Mouse (Mus musculus): Measurements from ENCODE around the gene Hdac4. TPM values are rescaled to one million over a fixed set of nuclear protein-coding genes. Genes with fewer than 3 reads are reported as not detected.

Gene Hdac4
- polyA plus RNA-seq, 1 experiment from 2014 or later = 16.3 TPM

DNA sequence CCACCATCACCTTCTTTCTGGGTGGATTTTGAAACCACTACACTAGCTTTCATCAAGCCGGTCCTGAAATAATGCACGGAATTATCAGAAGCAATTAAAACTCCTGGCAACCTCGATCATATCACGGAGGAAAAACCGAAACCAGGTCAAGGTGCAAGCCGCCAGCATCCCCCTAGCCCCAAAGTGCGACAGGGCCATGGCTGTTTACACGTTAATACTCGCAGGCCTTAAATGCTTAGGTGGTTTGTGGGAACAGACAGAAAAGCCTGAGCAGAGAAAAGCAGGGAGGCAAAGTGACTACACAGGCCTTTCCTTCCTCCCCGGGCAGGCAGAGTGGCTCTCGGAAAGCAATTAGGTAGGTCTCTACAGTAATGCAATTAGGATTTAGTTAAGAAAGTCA, 16.4 kb downstream of the Hdac4 start:
- Histone ChIP-seq H3K9ac (replicated peaks; ENCODE audit: low read depth) (peak overlapping the region; percentile 77), H3K36me3 (ENCODE audit: insufficient read depth, low read length) (no peaks in the 10 kb centered on the region), H3K4me1 (ENCODE audit: insufficient read depth, low read depth, low read length) (peaks cover 14% of the 10 kb centered on the region; the same call in 1 of the 2 replicates), H3K4me3 (ENCODE audit: low read depth, low read length) (peak overlapping the region; percentile 77), H3K27me3 (replicated peaks; ENCODE audit: insufficient read depth, low read length) (no peaks in the 10 kb centered on the region), H3K9me3 (ENCODE audit: low read length) (no peaks in the 10 kb centered on the region), H3K27ac (ENCODE audit: low read length) (peak overlapping the region; percentile 94; the same call in 1 of the 2 replicates), H3K4me2 (replicated peaks; ENCODE audit: low read depth, low read length) (peak overlapping the region; percentile 78)
- WGBS = 8% methylated on average over 11 of the region's 11 CpGs
- ATAC-seq = no peak
- DNase-seq (ENCODE audit: low spot score) = no peak
- TF ChIP-seq CTCF (IDR thresholded peaks at IDR 0.05) = no peak

DNA sequence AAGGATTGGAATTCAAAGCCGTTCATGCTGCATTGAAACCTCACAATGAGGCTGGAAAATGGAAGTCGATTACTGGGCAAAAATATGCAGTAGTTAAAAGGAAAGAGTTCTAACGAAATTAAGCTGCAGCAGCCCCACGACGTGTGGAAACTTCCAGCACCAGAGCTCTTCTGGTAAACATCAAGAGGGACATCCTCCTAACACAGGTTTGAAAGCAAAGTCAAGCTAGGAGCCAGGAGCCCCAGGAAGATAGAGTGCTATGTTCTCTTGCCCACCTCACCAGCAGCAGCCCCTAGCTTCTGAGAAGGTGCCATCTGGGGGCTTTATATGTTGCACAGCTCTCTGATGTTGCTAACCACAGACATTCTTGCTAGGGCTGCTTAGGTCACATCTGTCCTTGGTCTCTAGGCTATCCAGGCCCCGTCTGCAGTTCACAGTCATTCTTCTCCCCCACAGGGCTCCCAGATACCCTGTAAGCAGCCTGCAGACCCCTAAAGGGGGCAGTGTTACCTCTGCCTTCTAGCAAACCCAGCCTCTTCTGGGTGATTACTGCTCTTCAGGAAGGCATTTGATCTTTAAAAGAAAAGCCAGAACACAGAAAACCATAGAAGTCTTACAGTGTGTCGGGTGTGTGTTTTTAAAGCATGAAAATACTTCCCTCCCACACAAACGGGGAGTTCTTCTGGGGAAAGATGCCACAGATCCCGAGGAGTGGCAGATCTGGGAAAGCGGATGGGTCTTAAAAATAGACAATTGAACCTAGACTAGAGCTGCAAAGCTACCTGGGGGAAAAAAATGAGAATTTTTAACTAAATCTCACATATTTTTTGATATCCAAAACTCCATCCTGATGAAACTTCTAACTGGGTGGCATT, 17.2 kb downstream of the Hdac4 start:
- DNase-seq (ENCODE audit: low spot score) = peak; percentile 17
- no peak for ATAC-seq
- peaks cover 15% of the 10 kb centered on the region; the same call in 1 of the 2 replicates for H3K4me1 ChIP-seq (ENCODE audit: insufficient read depth, low read depth, low read length)

DNA sequence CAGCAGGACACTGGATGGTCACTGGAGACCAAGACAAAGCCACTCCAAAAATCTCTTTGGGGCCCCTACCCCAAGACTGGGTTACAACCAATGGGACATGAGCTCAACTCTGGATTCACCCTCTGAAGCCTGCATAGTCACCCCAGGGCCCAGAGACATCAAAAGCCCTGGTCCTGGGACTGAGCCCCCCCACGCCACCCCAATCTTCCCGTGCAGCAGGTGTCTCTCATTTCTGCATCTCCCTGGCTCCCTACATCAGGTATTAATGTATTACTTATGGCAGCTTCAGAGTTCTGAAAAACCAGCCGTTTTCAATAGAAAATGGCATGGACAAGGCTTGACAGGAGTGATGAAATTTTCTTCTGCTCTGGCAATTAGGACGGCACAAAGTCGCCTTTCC, 17.9 kb downstream of the Hdac4 start:
- Histone ChIP-seq H3K4me2 (replicated peaks; ENCODE audit: low read depth, low read length) (no peak overlapping the region), H3K9ac (replicated peaks; ENCODE audit: low read depth) (no peak overlapping the region), H3K36me3 (ENCODE audit: insufficient read depth, low read length) (no peaks in the 10 kb centered on the region), H3K9me3 (ENCODE audit: low read length) (no peaks in the 10 kb centered on the region), H3K27me3 (replicated peaks; ENCODE audit: insufficient read depth, low read length) (no peaks in the 10 kb centered on the region), H3K4me1 (ENCODE audit: insufficient read depth, low read depth, low read length) (peaks cover 15% of the 10 kb centered on the region; the same call in 1 of the 2 replicates), H3K27ac (ENCODE audit: low read length) (no peak overlapping the region), H3K4me3 (ENCODE audit: low read depth, low read length) (no peak overlapping the region)
- DNase-seq (ENCODE audit: low spot score) (no peak), ATAC-seq (no peak)
- TF ChIP-seq EP300 (IDR thresholded peaks at IDR 0.05) = no peak
- TF ChIP-seq CTCF (IDR thresholded peaks at IDR 0.05) = no peak
- WGBS = 70% methylated on average over 5 of the region's 5 CpGs

More for the DNA sequence above, 17.2 kb downstream of the Hdac4 start:
- Histone ChIP-seq H3K4me3 (ENCODE audit: low read depth, low read length) (no peak overlapping the region), H3K9ac (replicated peaks; ENCODE audit: low read depth) (no peak overlapping the region), H3K27ac (ENCODE audit: low read length) (no peak overlapping the region), H3K27me3 (replicated peaks; ENCODE audit: insufficient read depth, low read length) (no peaks in the 10 kb centered on the region), H3K4me2 (replicated peaks; ENCODE audit: low read depth, low read length) (peak overlapping the region; percentile 78; the same call in 1 of the 2 replicates), H3K36me3 (ENCODE audit: insufficient read depth, low read length) (no peaks in the 10 kb centered on the region), H3K9me3 (ENCODE audit: low read length) (no peaks in the 10 kb centered on the region)
- TF ChIP-seq EP300 (IDR thresholded peaks at IDR 0.05) (no peak), CTCF (IDR thresholded peaks at IDR 0.05) (peak; percentile 38)
- 51% methylated on average over 10 of the region's 10 CpGs for WGBS

DNA sequence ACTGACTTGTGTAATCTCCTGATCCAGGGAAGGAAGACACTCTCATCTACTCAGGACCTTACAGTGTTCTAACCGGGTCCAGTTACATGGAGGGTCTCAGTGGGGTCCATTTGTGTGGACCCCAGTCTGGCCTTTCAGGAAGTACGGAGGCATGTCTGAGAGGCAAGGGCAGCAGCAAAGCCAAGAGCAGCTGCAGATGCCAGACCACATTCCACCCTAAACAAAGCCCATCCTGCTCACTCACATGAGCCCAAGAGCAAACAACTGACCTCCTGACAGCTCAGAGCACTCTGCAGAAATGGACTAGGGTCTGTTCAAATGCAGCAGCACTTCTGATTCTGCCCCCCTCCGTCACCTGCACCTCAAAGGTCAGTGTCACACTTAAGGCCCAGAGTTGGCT, 18.3 kb downstream of the Hdac4 start:
- Histone ChIP-seq H3K36me3 (ENCODE audit: insufficient read depth, low read length) (no peaks in the 10 kb centered on the region), H3K27ac (ENCODE audit: low read length) (no peak overlapping the region), H3K27me3 (replicated peaks; ENCODE audit: insufficient read depth, low read length) (no peaks in the 10 kb centered on the region)

DNA sequence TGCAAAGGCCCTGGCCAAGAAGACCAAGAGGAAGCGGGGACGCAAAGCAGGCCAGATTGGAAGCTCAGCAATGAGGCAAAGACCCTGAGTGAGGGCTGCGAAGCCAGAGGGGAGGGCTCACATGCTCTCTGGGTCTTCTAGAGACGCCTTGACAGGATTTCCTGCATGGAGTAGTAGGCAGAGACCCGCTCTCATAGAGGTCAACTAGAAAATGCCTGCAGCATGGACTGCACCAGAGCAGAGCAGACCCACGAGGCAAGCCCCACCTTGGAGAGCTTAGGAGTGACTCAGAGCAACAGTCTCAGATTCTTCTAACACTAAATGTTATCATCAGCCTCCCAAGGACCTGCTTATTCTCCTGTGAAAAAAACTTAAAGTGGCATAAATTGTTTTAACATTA, 20.2 kb downstream of the Hdac4 start:
- Histone ChIP-seq H3K27me3 (replicated peaks; ENCODE audit: insufficient read depth, low read length) (no peaks in the 10 kb centered on the region), H3K4me3 (ENCODE audit: low read depth, low read length) (no peak overlapping the region), H3K4me1 (ENCODE audit: insufficient read depth, low read depth, low read length) (peaks cover 15% of the 10 kb centered on the region; the same call in 1 of the 2 replicates), H3K36me3 (ENCODE audit: insufficient read depth, low read length) (no peaks in the 10 kb centered on the region), H3K9ac (replicated peaks; ENCODE audit: low read depth) (no peak overlapping the region), H3K4me2 (replicated peaks; ENCODE audit: low read depth, low read length) (no peak overlapping the region), H3K27ac (ENCODE audit: low read length) (no peak overlapping the region), H3K9me3 (ENCODE audit: low read length) (no peaks in the 10 kb centered on the region)
- WGBS = 75% methylated on average over 6 of the region's 6 CpGs
- TF ChIP-seq EP300 (IDR thresholded peaks at IDR 0.05) = no peak
- no peak for TF ChIP-seq CTCF (IDR thresholded peaks at IDR 0.05)
- DNase-seq (ENCODE audit: low spot score) (no peak), ATAC-seq (no peak)

More for the DNA sequence above, 18.3 kb downstream of the Hdac4 start:
- DNase-seq (ENCODE audit: low spot score) (no peak), ATAC-seq (no peak)
- WGBS = 75% methylated on average over 3 of the region's 3 CpGs
- TF ChIP-seq EP300 (IDR thresholded peaks at IDR 0.05) = no peak
- H3K4me2 ChIP-seq (replicated peaks; ENCODE audit: low read depth, low read length) = no peak overlapping the region
- H3K9ac ChIP-seq (replicated peaks; ENCODE audit: low read depth) = no peak overlapping the region
- peaks cover 15% of the 10 kb centered on the region; the same call in 1 of the 2 replicates for H3K4me1 ChIP-seq (ENCODE audit: insufficient read depth, low read depth, low read length)
- no peak overlapping the region for H3K4me3 ChIP-seq (ENCODE audit: low read depth, low read length)
- no peaks in the 10 kb centered on the region for H3K9me3 ChIP-seq (ENCODE audit: low read length)

DNA sequence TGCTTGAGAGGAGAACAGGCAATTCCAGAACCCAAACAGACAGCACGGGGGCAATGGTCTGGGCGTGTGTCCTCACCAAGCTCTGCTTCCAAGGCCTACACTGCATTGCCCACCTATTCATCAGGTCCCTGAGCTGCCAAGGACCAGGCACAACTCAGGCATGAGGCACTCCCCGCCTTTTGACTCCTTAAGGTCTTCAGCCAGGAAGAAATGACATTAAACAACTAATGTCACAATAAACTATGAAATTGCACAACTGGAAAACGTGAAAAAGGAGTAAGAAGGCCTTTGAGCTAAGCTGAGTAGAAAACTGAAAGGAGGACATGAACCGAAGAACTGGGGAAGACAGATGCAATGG, 20.6 kb downstream of the Hdac4 start:
- H3K27ac ChIP-seq (ENCODE audit: low read length) = no peak overlapping the region
- no peak for ATAC-seq
- peak; percentile 26 for DNase-seq (ENCODE audit: low spot score)
- TF ChIP-seq EP300 (IDR thresholded peaks at IDR 0.05) (no peak), CTCF (IDR thresholded peaks at IDR 0.05) (no peak)
- H3K27me3 ChIP-seq (replicated peaks; ENCODE audit: insufficient read depth, low read length) = no peaks in the 10 kb centered on the region
- peaks cover 15% of the 10 kb centered on the region; the same call in 1 of the 2 replicates for H3K4me1 ChIP-seq (ENCODE audit: insufficient read depth, low read depth, low read length)
- no peak overlapping the region for H3K4me3 ChIP-seq (ENCODE audit: low read depth, low read length)
- H3K4me2 ChIP-seq (replicated peaks; ENCODE audit: low read depth, low read length) = no peak overlapping the region
- no peaks in the 10 kb centered on the region for H3K9me3 ChIP-seq (ENCODE audit: low read length)
- H3K36me3 ChIP-seq (ENCODE audit: insufficient read depth, low read length) = no peaks in the 10 kb centered on the region
- WGBS = 59% methylated on average over 5 of the region's 5 CpGs
- no peak overlapping the region for H3K9ac ChIP-seq (replicated peaks; ENCODE audit: low read depth)
